Mouse (Mus musculus): ENCODE data around the gene Hand2. TPM values are rescaled to one million over a fixed set of nuclear protein-coding genes. Genes with fewer than 3 reads are reported as not detected.

The Hand2 gene
- total RNA-seq, 2 experiments from 2014 or later, result not detected

Other genes with a start within 250 kb of the Hand2 start
- 10 to 100 TPM; 60.7 to 68.0 TPM for gene Scrg1, start 134.9 kb downstream of the Hand2 start, total RNA-seq (2021)
- gene Sap30, start 166.9 kb downstream of the Hand2 start, total RNA-seq (2021), result 10 to 100 TPM; 12.6 to 17.6 TPM
- gene Hmgb2, start 190.9 kb downstream of the Hand2 start, total RNA-seq (2021), result 1 to 10 TPM; 4.9 to 7.4 TPM